Mouse (Mus musculus) forebrain, embryonic 16.5 days (tissue): ENCODE data around the gene Best2. TPM values are rescaled to one million over a fixed set of nuclear protein-coding genes. Genes with fewer than 3 reads are reported as not detected.
A peak's percentile ranks its signal among the peaks of the same experiment; 100 is the strongest.

Experiments
- ATAC-seq: fragments of 200-750 bp; cut with Nextera tagmentation; 2 replicates; pipeline ENCODE4 v1.8.0; 2017; ENCODE audit warnings: mild to moderate bottlenecking, moderate library complexity
- H3K27ac ChIP-seq: fragments of 300-500 bp; sonication (generic); 2 replicates; pipeline ENCODE4 v1.5.1; 2014; ENCODE audit warnings: low read length, control low read depth
- H3K27me3 ChIP-seq: fragments of 300-500 bp; sonication (generic); replicated peaks from 2 replicates; pipeline ENCODE4 v1.6.1; 2014; ENCODE audit warnings: low read length; ENCODE audit not compliant: control insufficient read depth, insufficient read depth
- H3K36me3 ChIP-seq: fragments of 300-500 bp; sonication (generic); 2 replicates; pipeline ENCODE4 v1.6.1; 2014; ENCODE audit not compliant: control insufficient read depth, insufficient read depth
- H3K4me1 ChIP-seq: fragments of 300-500 bp; sonication (generic); replicated peaks from 2 replicates; pipeline ENCODE4 v1.6.1; 2014; ENCODE audit warnings: low read length; ENCODE audit not compliant: control insufficient read depth, insufficient read depth
- H3K4me2 ChIP-seq: fragments of 300-500 bp; sonication (generic); 2 replicates; pipeline ENCODE4 v1.6.1; 2014; ENCODE audit warnings: mild to moderate bottlenecking, low read length, control low read depth
- H3K4me3 ChIP-seq: fragments of 300-500 bp; sonication (generic); replicated peaks from 2 replicates; pipeline ENCODE4 v1.5.1; 2014; ENCODE audit warnings: mild to moderate bottlenecking, low read length, control low read depth
- H3K9ac ChIP-seq: fragments of 300-500 bp; sonication (generic); replicated peaks from 2 replicates; pipeline ENCODE4 v1.6.1; 2014; ENCODE audit warnings: low read depth, low read length, control low read depth
- H3K9me3 ChIP-seq: fragments of 300-500 bp; sonication (generic); 2 replicates; pipeline ENCODE4 v1.6.1; 2016; ENCODE audit warnings: low read length; ENCODE audit not compliant: control insufficient read depth
- WGBS: fragments of 180-500 bp; shearing (Covaris S2); extraction: QIAGEN DNeasy Blood & Tissue Kit; methylation state at CpG from one replicate; pipeline ENCODE4 v1.1.7; 2014; 5-methylcytosine and 5-hydroxymethylcytosine counted together
- polyA plus RNA-seq: library from polyadenylated mRNA; unstranded; fragments of >200 nt; fragmentation: Nextera tagmentation; extraction: Ambion mirVana; gene quantifications from 2 replicates; pipeline ENCODE4 v1.2.1, GENCODE M21; 2015

Gene Best2
- polyA plus RNA-seq, 1 experiment from 2014 or later: not detected

- Histone ChIP-seq H3K9ac (peak within 1 kb of the TSS; percentile 75), H3K9me3 (no peaks in the 10 kb centered on the region), H3K27ac (peak within 1 kb of the TSS; percentile 73), H3K4me2 (peak within 1 kb of the TSS; percentile 90), H3K4me3 (peak within 1 kb of the TSS; percentile 81), H3K27me3 (no peaks in the 10 kb centered on the region), H3K4me1 (peaks cover 39% of the 10 kb centered on the region), H3K36me3 (peaks cover 5% of the 10 kb centered on the region)
- WGBS: 6% methylated on average over 30 of the region's 30 CpGs
- ATAC-seq: peak; percentile 90
Measured at GRCm38 (mm10) chr8:85025098-85025932, 11.0 kb upstream of the Best2 start, which contains the start of gene Asna1. Gene Asna1, minus strand, starts transcription at chr8:85025281.

- H3K4me1 ChIP-seq: peaks cover 35% of the 10 kb centered on the region
- H3K4me2 ChIP-seq: no peak overlapping the region
- H3K4me3 ChIP-seq: peak overlapping the region; percentile 81; the same call in 1 of the 2 replicates
- no peak overlapping the region for H3K9ac ChIP-seq
- WGBS: 97% methylated on average over 3 of the region's 3 CpGs
- H3K9me3 ChIP-seq: no peaks in the 10 kb centered on the region
- no peak for ATAC-seq
- H3K36me3 ChIP-seq: peaks cover 7% of the 10 kb centered on the region
- H3K27me3 ChIP-seq: no peaks in the 10 kb centered on the region
- H3K27ac ChIP-seq: no peak overlapping the region
Measured at GRCm38 (mm10) chr8:85023846-85024245, 9.5 kb upstream of the Best2 start.

- ATAC-seq: no peak
- peaks cover 19% of the 10 kb centered on the region for H3K36me3 ChIP-seq
- no peaks in the 10 kb centered on the region for H3K9me3 ChIP-seq
- H3K4me3 ChIP-seq: no peak overlapping the region
- peaks cover 23% of the 10 kb centered on the region for H3K4me1 ChIP-seq
- H3K4me2 ChIP-seq: no peak overlapping the region
- H3K27ac ChIP-seq: no peak overlapping the region
- 95% methylated on average over 3 of the region's 3 CpGs for WGBS
- no peak overlapping the region for H3K9ac ChIP-seq
- H3K27me3 ChIP-seq: no peaks in the 10 kb centered on the region
Measured at GRCm38 (mm10) chr8:85021514-85022055, 7.3 kb upstream of the Best2 start.

- H3K27ac ChIP-seq: no peak overlapping the region
- H3K27me3 ChIP-seq: peaks cover 6% of the 10 kb centered on the region; the same call in 1 of the 2 replicates
- peaks cover 19% of the 10 kb centered on the region for H3K36me3 ChIP-seq
- no peak overlapping the region for H3K4me2 ChIP-seq
- ATAC-seq: no peak
- no peak overlapping the region for H3K4me3 ChIP-seq
- H3K4me1 ChIP-seq: peaks cover 5% of the 10 kb centered on the region
- no peak overlapping the region for H3K9ac ChIP-seq
- 23% methylated on average over 5 of the region's 5 CpGs for WGBS
- H3K9me3 ChIP-seq: no peaks in the 10 kb centered on the region
Measured at GRCm38 (mm10) chr8:85017209-85017608, 2.9 kb upstream of the Best2 start.

- H3K9ac ChIP-seq: no peak overlapping the region
- H3K27me3 ChIP-seq: peaks cover 6% of the 10 kb centered on the region; the same call in 1 of the 2 replicates
- H3K4me3 ChIP-seq: no peak overlapping the region
- ATAC-seq: no peak
- H3K4me1 ChIP-seq: peaks cover 5% of the 10 kb centered on the region
- H3K27ac ChIP-seq: no peak overlapping the region
- no peaks in the 10 kb centered on the region for H3K9me3 ChIP-seq
- peaks cover 17% of the 10 kb centered on the region for H3K36me3 ChIP-seq
- WGBS: 60% methylated on average over 10 of the region's 10 CpGs
- H3K4me2 ChIP-seq: no peak overlapping the region
Measured at GRCm38 (mm10) chr8:85016724-85017123, 2.4 kb upstream of the Best2 start.

GRCm38 (mm10) chr8:85013230-85013840, 996 bp downstream of the Best2 start:
- Histone ChIP-seq H3K27me3 (peaks cover 20% of the 10 kb centered on the region), H3K4me3 (peak overlapping the region; percentile 37), H3K36me3 (peaks cover 7% of the 10 kb centered on the region), H3K4me2 (peak overlapping the region; percentile 63), H3K27ac (no peak overlapping the region), H3K9ac (peak overlapping the region; percentile 64), H3K4me1 (peaks cover 5% of the 10 kb centered on the region), H3K9me3 (no peaks in the 10 kb centered on the region)
- ATAC-seq: peak; percentile 81
- WGBS: 3% methylated on average over 25 of the region's 26 CpGs

GRCm38 (mm10) chr8:85011242-85011641, 3.1 kb downstream of the Best2 start:
- no peaks in the 10 kb centered on the region for H3K36me3 ChIP-seq
- no peak overlapping the region for H3K4me2 ChIP-seq
- no peaks in the 10 kb centered on the region for H3K9me3 ChIP-seq
- no peak for ATAC-seq
- WGBS: 11% methylated on average over 28 of the region's 28 CpGs
- peaks cover 20% of the 10 kb centered on the region for H3K27me3 ChIP-seq
- no peak overlapping the region for H3K27ac ChIP-seq
- no peak overlapping the region for H3K9ac ChIP-seq
- peaks cover 5% of the 10 kb centered on the region for H3K4me1 ChIP-seq
- no peak overlapping the region for H3K4me3 ChIP-seq

- no peak overlapping the region for H3K4me2 ChIP-seq
- H3K9me3 ChIP-seq: no peaks in the 10 kb centered on the region
- no peak overlapping the region for H3K9ac ChIP-seq
- H3K27ac ChIP-seq: no peak overlapping the region
- peaks cover 2% of the 10 kb centered on the region; the same call in 1 of the 2 replicates for H3K36me3 ChIP-seq
- H3K27me3 ChIP-seq: peaks cover 16% of the 10 kb centered on the region
- no peak for ATAC-seq
- no peak overlapping the region for H3K4me3 ChIP-seq
- no peaks in the 10 kb centered on the region for H3K4me1 ChIP-seq
- WGBS: 14% methylated on average over 25 of the region's 25 CpGs
Measured at GRCm38 (mm10) chr8:85007686-85008085, 6.6 kb downstream of the Best2 start.

- ATAC-seq: peak; percentile 81
Measured at GRCm38 (mm10) chr8:84997649-84998295, 16.6 kb downstream of the Best2 start.

More at GRCm38 (mm10) chr8:84997649-84998295, 16.6 kb downstream of the Best2 start:
- H3K27me3 ChIP-seq: no peaks in the 10 kb centered on the region
- H3K27ac ChIP-seq: no peak overlapping the region
- WGBS: under 1% methylated on average over 19 of the region's 19 CpGs
- H3K4me2 ChIP-seq: peak overlapping the region; percentile 35
- H3K9ac ChIP-seq: peak overlapping the region; percentile 31
- H3K4me3 ChIP-seq: no peak overlapping the region
- H3K36me3 ChIP-seq: peaks cover under 1% of the 10 kb centered on the region; the same call in 1 of the 2 replicates
- no peaks in the 10 kb centered on the region for H3K9me3 ChIP-seq
- H3K4me1 ChIP-seq: peaks cover 8% of the 10 kb centered on the region
